Mouse (Mus musculus) embryonic facial prominence, embryonic 14.5 days (tissue): ENCODE data around the gene Ncor1. TPM values are rescaled to one million over a fixed set of nuclear protein-coding genes. Genes with fewer than 3 reads are reported as not detected.
A peak's percentile ranks its signal among the peaks of the same experiment; 100 is the strongest.
"Not testable (repeated sequence)": the region's sequence is repeated elsewhere in the genome, so short reads cannot be mapped to it uniquely, and the experiment has no call there.

Experiments used
- ATAC-seq: fragments of 200-750 bp; cut with Nextera tagmentation; 2 replicates; pipeline ENCODE4 v1.8.0; 2017; ENCODE audit warnings: low read depth, moderate number of reproducible peaks, moderate TSS enrichment
- DNase-seq: peaks from one replicate; pipeline ENCODE4 v3.0.0-alpha.2; 2015; ENCODE audit warnings: low spot score
- H3K27ac ChIP-seq: fragments of 300-500 bp; sonication (generic); replicated peaks from 2 replicates; pipeline ENCODE4 v1.5.1; 2014; ENCODE audit warnings: low read depth, mild to moderate bottlenecking, low read length, moderate library complexity
- H3K27me3 ChIP-seq: fragments of 300-500 bp; sonication (generic); replicated peaks from 2 replicates; pipeline ENCODE4 v1.6.1; 2014; ENCODE audit warnings: low read length; ENCODE audit not compliant: control insufficient read depth, insufficient read depth
- H3K36me3 ChIP-seq: fragments of 300-500 bp; sonication (generic); 2 replicates; pipeline ENCODE4 v1.6.1; 2014; ENCODE audit warnings: low read length, mixed read lengths; ENCODE audit not compliant: control insufficient read depth, insufficient read depth
- H3K4me1 ChIP-seq: fragments of 300-500 bp; sonication (generic); 2 replicates; pipeline ENCODE4 v1.6.1; 2014; ENCODE audit warnings: antibody characterized with exemption, low read length; ENCODE audit not compliant: control insufficient read depth, insufficient read depth
- H3K4me2 ChIP-seq: fragments of 300-500 bp; sonication (generic); 2 replicates; pipeline ENCODE4 v1.6.1; 2014; ENCODE audit warnings: low read depth, mild to moderate bottlenecking, low read length, moderate library complexity, mixed read lengths
- H3K4me3 ChIP-seq: fragments of 300-500 bp; sonication (generic); 2 replicates; pipeline ENCODE4 v1.5.1; 2014; ENCODE audit warnings: low read depth, mild to moderate bottlenecking, low read length
- H3K9ac ChIP-seq: fragments of 300-500 bp; sonication (generic); 2 replicates; pipeline ENCODE4 v1.6.1; 2014; ENCODE audit warnings: low read depth, mild to moderate bottlenecking, low read length, moderate library complexity, mixed read lengths
- H3K9me3 ChIP-seq: fragments of 300-500 bp; sonication (generic); 2 replicates; pipeline ENCODE4 v1.6.1; 2016; ENCODE audit warnings: low read length; ENCODE audit not compliant: control insufficient read depth
- WGBS: fragments of 180-500 bp; shearing (Covaris S2); extraction: QIAGEN DNeasy Blood & Tissue Kit; methylation state at CpG from one replicate; pipeline ENCODE4 v1.1.7; 2014; 5-methylcytosine and 5-hydroxymethylcytosine counted together
- polyA plus RNA-seq: library from polyadenylated mRNA; unstranded; fragments of >200 nt; fragmentation: Nextera tagmentation; extraction: Ambion mirVana; gene quantifications from 2 replicates; pipeline ENCODE4 v1.2.1, GENCODE M21; 2014

Ncor1 gene
- polyA plus RNA-seq, 1 experiment from 2014 or later: 144 TPM

- peaks cover 55% of the 10 kb centered on the region for H3K36me3 ChIP-seq
- DNase-seq, H3K4me2 ChIP-seq, ATAC-seq, H3K9ac ChIP-seq, H3K9me3 ChIP-seq, H3K27me3 ChIP-seq, H3K4me1 ChIP-seq, H3K4me3 ChIP-seq, H3K27ac ChIP-seq: not testable (repeated sequence)
- 58% methylated on average over 3 of the region's 3 CpGs for WGBS
Measured at GRCm38 (mm10) chr11:62284020-62284419, 174.3 kb downstream of the Ncor1 start.

DNA sequence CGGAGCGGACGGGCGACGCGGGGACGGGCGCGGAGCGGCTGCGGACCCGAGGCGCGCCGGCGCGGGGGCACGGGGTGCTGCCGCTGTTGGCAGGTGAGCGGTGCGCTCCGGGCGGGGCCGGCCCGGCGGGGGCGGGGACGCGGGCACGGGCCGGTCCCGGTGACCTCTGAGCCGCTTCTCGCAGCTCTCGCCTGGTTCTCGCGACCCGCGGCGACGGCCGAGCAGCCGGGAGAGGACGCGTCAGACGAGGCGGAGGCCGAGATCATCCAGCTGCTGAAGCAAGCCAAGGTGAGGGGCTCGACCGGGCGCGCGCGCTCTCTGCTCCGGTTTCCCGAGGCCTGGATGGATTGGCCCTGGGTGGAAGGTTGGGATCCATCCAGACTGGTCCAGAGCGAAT, 176.7 kb downstream of the Ncor1 start:
- peak overlapping the region; percentile 85 for H3K9ac ChIP-seq
- peak overlapping the region; percentile 75 for H3K4me2 ChIP-seq
- peak overlapping the region; percentile 94 for H3K27ac ChIP-seq
- H3K36me3 ChIP-seq: peaks cover 35% of the 10 kb centered on the region
- peak; percentile 56 for DNase-seq
- H3K4me3 ChIP-seq: peak overlapping the region; percentile 94
- H3K4me1 ChIP-seq: peaks cover 9% of the 10 kb centered on the region; the same call in 1 of the 2 replicates
- 3% methylated on average over 24 of the region's 57 CpGs for WGBS
- peak; percentile 61 for ATAC-seq
- H3K27me3 ChIP-seq: no peaks in the 10 kb centered on the region
- no peaks in the 10 kb centered on the region for H3K9me3 ChIP-seq

GRCm38 (mm10) chr11:62280675-62281600, 177.4 kb downstream of the Ncor1 start, which contains the start of the genes Zswim7 and Ttc19:
Gene Zswim7, minus strand, starts transcription at chr11:62281375.
Gene Ttc19, plus strand, starts transcription at chr11:62281473.
- peak within 1 kb of the TSS; percentile 75 for H3K4me2 ChIP-seq
- peak within 1 kb of the TSS; percentile 85 for H3K9ac ChIP-seq
- H3K4me3 ChIP-seq: peak within 1 kb of the TSS; percentile 94
- WGBS: 1% methylated on average over 30 of the region's 68 CpGs
- H3K9me3 ChIP-seq: no peaks in the 10 kb centered on the region
- peaks cover 28% of the 10 kb centered on the region for H3K36me3 ChIP-seq
- ATAC-seq (peak; percentile 96), DNase-seq (peak; percentile 94)
- H3K27me3 ChIP-seq: no peaks in the 10 kb centered on the region
- H3K27ac ChIP-seq: peak within 1 kb of the TSS; percentile 94
- peaks cover 9% of the 10 kb centered on the region; the same call in 1 of the 2 replicates for H3K4me1 ChIP-seq

GRCm38 (mm10) chr11:62278027-62278426, 180.3 kb downstream of the Ncor1 start:
- ATAC-seq: no peak

DNA sequence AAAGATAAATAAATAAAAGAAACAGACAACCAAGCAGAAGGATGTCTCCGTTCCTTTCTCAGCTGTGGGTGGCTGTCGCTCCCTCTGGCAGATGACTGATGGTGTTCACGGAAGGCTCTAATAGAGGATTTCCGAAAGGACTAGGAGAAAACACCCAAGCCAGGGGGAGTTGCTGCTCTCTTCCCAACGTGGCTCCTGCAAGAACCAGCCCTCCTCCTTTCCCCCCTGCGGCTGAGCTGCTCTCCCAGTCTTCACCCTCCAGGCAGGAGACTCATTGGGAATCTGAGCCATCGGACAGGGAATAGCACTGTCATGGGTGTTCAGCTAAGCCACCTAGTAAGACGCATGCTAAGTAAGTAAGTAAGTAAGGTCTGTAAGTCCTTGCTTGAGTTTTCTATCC, 181.3 kb downstream of the Ncor1 start:
- Histone ChIP-seq H3K4me2 (no peak overlapping the region), H3K4me3 (no peak overlapping the region), H3K27me3 (no peaks in the 10 kb centered on the region), H3K27ac (no peak overlapping the region), H3K36me3 (no peaks in the 10 kb centered on the region), H3K4me1 (peaks cover 6% of the 10 kb centered on the region; the same call in 1 of the 2 replicates), H3K9me3 (no peaks in the 10 kb centered on the region), H3K9ac (no peak overlapping the region; the same call in 1 of the 2 replicates)
- 39% methylated on average over 8 of the region's 8 CpGs for WGBS
- DNase-seq (no peak), ATAC-seq (no peak)

More at GRCm38 (mm10) chr11:62278027-62278426, 180.3 kb downstream of the Ncor1 start:
- 16% methylated on average over 5 of the region's 5 CpGs for WGBS
- Histone ChIP-seq H3K27me3 (no peaks in the 10 kb centered on the region), H3K36me3 (0 out of 2 replicates have a peak, but pooled peaks cover 3% of the 10 kb centered on the region), H3K9me3 (no peaks in the 10 kb centered on the region), H3K4me1 (peaks cover 9% of the 10 kb centered on the region; the same call in 1 of the 2 replicates), H3K4me2 (no peak overlapping the region), H3K4me3 (no peak overlapping the region), H3K9ac (no peak overlapping the region), H3K27ac (no peak overlapping the region)
- peak; percentile 49 for DNase-seq

DNA sequence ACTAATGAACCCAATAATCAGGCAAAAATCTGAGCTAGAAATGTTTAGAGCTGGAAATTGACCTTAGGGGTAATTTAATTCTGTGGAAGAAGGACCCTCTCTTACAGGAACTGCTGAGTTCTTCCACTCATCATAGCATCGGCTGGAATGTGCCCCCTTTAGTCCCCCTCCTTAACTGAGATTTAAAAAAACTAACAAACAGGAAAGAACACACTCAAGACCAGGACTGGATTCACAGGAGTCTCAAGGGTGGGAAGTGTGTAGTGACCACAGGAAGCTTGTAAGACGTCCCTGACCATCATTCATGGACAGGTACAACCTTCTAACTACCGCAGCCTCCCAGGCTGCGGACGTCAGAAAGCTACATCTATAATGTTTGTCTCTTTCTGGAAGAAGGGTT, 187.5 kb downstream of the Ncor1 start:
- no peaks in the 10 kb centered on the region for H3K9me3 ChIP-seq
- no peak overlapping the region for H3K27ac ChIP-seq
- no peak overlapping the region for H3K9ac ChIP-seq
- no peaks in the 10 kb centered on the region for H3K27me3 ChIP-seq
- peaks cover 10% of the 10 kb centered on the region; the same call in 1 of the 2 replicates for H3K4me1 ChIP-seq
- WGBS: 40% methylated on average over 5 of the region's 5 CpGs
- DNase-seq (peak; percentile 26), ATAC-seq (no peak)
- H3K4me2 ChIP-seq: no peak overlapping the region
- 0 out of 2 replicates have a peak, but pooled peaks cover 6% of the 10 kb centered on the region for H3K36me3 ChIP-seq
- H3K4me3 ChIP-seq: no peak overlapping the region

- Histone ChIP-seq H3K27ac (no peak overlapping the region), H3K4me1 (peaks cover 10% of the 10 kb centered on the region; the same call in 1 of the 2 replicates), H3K4me3 (no peak overlapping the region), H3K9me3 (no peaks in the 10 kb centered on the region), H3K36me3 (0 out of 2 replicates have a peak, but pooled peaks cover 6% of the 10 kb centered on the region), H3K27me3 (no peaks in the 10 kb centered on the region), H3K9ac (no peak overlapping the region), H3K4me2 (no peak overlapping the region)
- DNase-seq: peak; percentile 12
- WGBS: 55% methylated on average over 12 of the region's 12 CpGs
- ATAC-seq: no peak
Measured at GRCm38 (mm10) chr11:62269097-62269496, 189.2 kb downstream of the Ncor1 start.

DNA sequence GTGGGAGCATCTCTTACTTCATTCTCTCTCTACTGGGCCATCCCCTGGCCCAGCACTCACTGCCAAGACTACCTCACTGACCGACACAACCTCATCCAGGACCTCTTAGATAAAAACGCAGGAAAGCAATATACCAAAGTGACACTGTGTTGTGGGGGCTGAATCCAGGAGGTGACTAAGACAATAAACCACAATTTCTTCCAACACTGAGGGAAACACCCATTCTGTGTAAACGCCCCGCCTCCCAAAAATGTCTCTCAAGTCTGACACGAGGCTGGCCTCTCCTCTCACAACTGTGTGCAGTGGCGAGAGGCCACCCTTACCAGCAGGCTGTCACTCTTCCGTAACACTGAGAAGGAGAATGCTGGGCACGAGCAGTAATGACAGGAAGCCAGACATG, 190.0 kb downstream of the Ncor1 start:
- no peak overlapping the region for H3K4me3 ChIP-seq
- no peak overlapping the region for H3K9ac ChIP-seq
- ATAC-seq: no peak

More for the DNA sequence above, 190.0 kb downstream of the Ncor1 start:
- no peak overlapping the region for H3K27ac ChIP-seq
- H3K4me1 ChIP-seq: peaks cover 10% of the 10 kb centered on the region; the same call in 1 of the 2 replicates
- H3K9me3 ChIP-seq: no peaks in the 10 kb centered on the region
- 0 out of 2 replicates have a peak, but pooled peaks cover 6% of the 10 kb centered on the region for H3K36me3 ChIP-seq
- H3K4me2 ChIP-seq: no peak overlapping the region
- DNase-seq: no peak
- 67% methylated on average over 8 of the region's 8 CpGs for WGBS
- H3K27me3 ChIP-seq: no peaks in the 10 kb centered on the region
